Mouse (Mus musculus) C3H10T1/2 (cell line): ENCODE measurements around the gene 4930412O13Rik. TPM values are rescaled to one million over a fixed set of nuclear protein-coding genes. Genes with fewer than 3 reads are reported as not detected.

Experiments
- polyA plus RNA-seq, 2 experiments: library from polyadenylated mRNA; unstranded; fragments of >200 nt; fragmentation: generic; extraction: Trizol; gene quantifications; one replicate each; pipeline ENCODE4 v1.2.1; 2012; ENCODE audit warnings: missing spikeins in 2 of 2

The 4930412O13Rik gene
- polyA plus RNA-seq: not detected

GRCm38 (mm10) chr2:9881051-9881591 lies at the start of gene 4930412O13Rik:
4930412O13Rik (plus strand) TSS chr2:9881252.

GRCm38 (mm10) chr2:9888913-9889650 lies 8.0 kb downstream of the 4930412O13Rik start, which contains the start of gene 9230102O04Rik:
9230102O04Rik (minus strand) TSS chr2:9889540.

GRCm38 (mm10) chr2:9889651-9890183 lies 8.7 kb downstream of the 4930412O13Rik start, which contains the start of gene Gata3:
Gata3 (minus strand) TSS chr2:9890034.

Other genes with a start within 250 kb of the 4930412O13Rik start
- gene 9230102O04Rik, start 8.3 kb downstream of the 4930412O13Rik start, polyA plus RNA-seq: not detected
- 1 to 10 TPM; 1.2 to 9.1 TPM for gene Gata3, start 8.8 kb downstream of the 4930412O13Rik start, polyA plus RNA-seq
- 1 to 10 TPM; 3.6 to 9.0 TPM for gene Taf3, start 167.3 kb downstream of the 4930412O13Rik start, polyA plus RNA-seq
- 100 to 1,000 TPM; 300 to 379 TPM for gene Atp5c1, start 199.3 kb downstream of the 4930412O13Rik start, polyA plus RNA-seq
- gene Kin, start 199.3 kb downstream of the 4930412O13Rik start, polyA plus RNA-seq: 1 to 10 TPM; 1.9 to 6.9 TPM